Mouse (Mus musculus) MEL (cell line): ENCODE measurements around the gene Pias3. TPM values are rescaled to one million over a fixed set of nuclear protein-coding genes. Genes with fewer than 3 reads are reported as not detected.

ENCODE experiments used
- DNase-seq: peaks from one replicate; pipeline ENCODE4 v3.0.0; 2011; ENCODE audit warnings: low read depth, low spot score
- H3K27ac ChIP-seq: 2 replicates; pipeline ENCODE4 v1.5.1; 2012; ENCODE audit warnings: low read depth, mild to moderate bottlenecking, control low read depth, low read length, moderate library complexity; ENCODE audit not compliant: control insufficient read depth
- H3K27me3 ChIP-seq, 2 experiments: fragments of 150-350 bp in 1 of 2; sonication (generic) in 1 of 2; 2 replicates each; pipeline ENCODE4 v1.6.1; 2012; ENCODE audit warnings: low read length in 2 of 2, mild to moderate bottlenecking in 2 of 2, improper control_type of control experiment in 1 of 2, moderate library complexity in 1 of 2; ENCODE audit not compliant: insufficient read depth in 2 of 2, control insufficient read depth in 1 of 2
- H3K36me3 ChIP-seq, 2 experiments: 2 replicates each; pipeline ENCODE4 v1.6.1; 2012 to 2014; ENCODE audit warnings: low read length in 2 of 2, improper control_type of control experiment in 1 of 2, inconsistent platforms in 1 of 2, mild to moderate bottlenecking in 1 of 2; ENCODE audit not compliant: insufficient read depth in 2 of 2, control insufficient read depth in 1 of 2
- H3K4me1 ChIP-seq, 2 experiments: fragments of 150-350 bp in 1 of 2; sonication (generic) in 1 of 2; 2 replicates each; pipeline ENCODE4 v1.6.1; 2012; ENCODE audit warnings: low read length in 2 of 2, improper control_type of control experiment in 1 of 2, mild to moderate bottlenecking in 1 of 2; ENCODE audit not compliant: insufficient read depth in 2 of 2, control insufficient read depth in 1 of 2
- H3K4me3 ChIP-seq, 2 experiments: fragments of 150-350 bp in 1 of 2; sonication (generic) in 1 of 2; 2 replicates each; pipeline ENCODE4 v1.5.1; 2012; ENCODE audit warnings: low read depth in 2 of 2, low read length in 2 of 2, mild to moderate bottlenecking in 2 of 2, moderate library complexity in 2 of 2, control low read depth in 1 of 2, improper control_type of control experiment in 1 of 2; ENCODE audit not compliant: control insufficient read depth in 1 of 2, insufficient read depth in 1 of 2
- H3K79me2 ChIP-seq: 2 replicates; pipeline ENCODE4 v1.6.1; 2012; ENCODE audit warnings: mild to moderate bottlenecking, low read length, moderate library complexity; ENCODE audit not compliant: control insufficient read depth, poor library complexity, insufficient read depth
- H3K9ac ChIP-seq: 2 replicates; pipeline ENCODE4 v1.6.1; 2012; ENCODE audit warnings: low read depth, mild to moderate bottlenecking, control low read depth, low read length, moderate library complexity; ENCODE audit not compliant: control insufficient read depth, poor library complexity, severe bottlenecking
- H3K9me3 ChIP-seq: fragments of 150-350 bp; sonication (generic); replicated peaks from 2 replicates; pipeline ENCODE4 v1.6.1; 2012; ENCODE audit warnings: mild to moderate bottlenecking, low read length, improper control_type of control experiment, moderate library complexity; ENCODE audit not compliant: insufficient read depth
- CTCF ChIP-seq, 3 experiments: IDR thresholded peaks in 2 of 3; conservative IDR thresholded peaks in 1 of 3; 2 replicates each; pipeline ENCODE4 v1.5.1; 2011 to 2012; ENCODE audit warnings: low read length in 3 of 3, low read depth in 2 of 3, mild to moderate bottlenecking in 2 of 3, improper control_type of control experiment in 1 of 3, inconsistent platforms in 1 of 3, mixed read lengths in 1 of 3, moderate library complexity in 1 of 3; ENCODE audit not compliant: control insufficient read depth in 1 of 3, insufficient read depth in 1 of 3, poor library complexity in 1 of 3, severe bottlenecking in 1 of 3
- EP300 ChIP-seq, 2 experiments: IDR thresholded peaks; 2 replicates each; pipeline ENCODE4 v1.6.1; 2011; ENCODE audit warnings: improper control_type of control experiment in 2 of 2, low read length in 2 of 2, low read depth in 1 of 2, mild to moderate bottlenecking in 1 of 2
- ETS1 ChIP-seq: IDR thresholded peaks from 2 replicates; pipeline ENCODE4 v1.6.1; 2012; ENCODE audit warnings: low read depth, mild to moderate bottlenecking, inconsistent platforms, low read length, improper control_type of control experiment, moderate library complexity
- KAT2A ChIP-seq: conservative IDR thresholded peaks from 2 replicates; pipeline ENCODE4 v1.6.1; 2012; ENCODE audit warnings: low read depth, low read length, improper control_type of control experiment, inconsistent platforms
- MAFK ChIP-seq: IDR thresholded peaks from 2 replicates; pipeline ENCODE4 v1.6.1; 2011; ENCODE audit warnings: low read depth, mild to moderate bottlenecking, low read length, improper control_type of control experiment, borderline replicate concordance
- NELFE ChIP-seq: IDR thresholded peaks from 2 replicates; pipeline ENCODE4 v1.6.1; 2011; ENCODE audit warnings: low read depth, low read length, improper control_type of control experiment
- POLR2AphosphoS5 ChIP-seq: IDR thresholded peaks from 2 replicates; pipeline ENCODE4 v1.6.1; 2012; ENCODE audit warnings: low read depth, borderline replicate concordance, mild to moderate bottlenecking, inconsistent platforms, low read length, moderate library complexity, mixed read lengths
- RAD21 ChIP-seq: IDR thresholded peaks from 2 replicates; pipeline ENCODE4 v1.6.1; 2011; ENCODE audit warnings: mild to moderate bottlenecking, low read depth, low read length, improper control_type of control experiment
- SMC3 ChIP-seq: IDR thresholded peaks from 2 replicates; pipeline ENCODE4 v1.6.1; 2011; ENCODE audit warnings: low read depth, low read length, improper control_type of control experiment
- USF1 ChIP-seq: IDR thresholded peaks from 2 replicates; pipeline ENCODE4 v1.6.1; 2014; ENCODE audit warnings: low read depth, mild to moderate bottlenecking, inconsistent platforms, low read length, improper control_type of control experiment, moderate library complexity
- ZC3H11A ChIP-seq: IDR thresholded peaks from 2 replicates; pipeline ENCODE4 v1.6.1; 2012; ENCODE audit warnings: low read depth, mild to moderate bottlenecking, inconsistent platforms, low read length, improper control_type of control experiment
- polyA plus RNA-seq, 2 experiments: library from polyadenylated mRNA; stranded (reverse) in 1 of 2; unstranded in 1 of 2; fragments of >175 nt in 1 of 2; fragments of >200 nt in 1 of 2; gene quantifications; 2 replicates each; pipeline versions ENCODE4 v1.2.1 to v1.2.4; 2012; ENCODE audit warnings: low replicate concordance in 2 of 2, low read depth in 1 of 2; ENCODE audit not compliant: insufficient read length in 2 of 2, insufficient read depth in 1 of 2, missing spikeins in 1 of 2
- total RNA-seq: library from RNA; depleted of rRNA; stranded (reverse); fragments of 300-350 nt; gene quantifications from 2 replicates; pipeline ENCODE4 v1.2.3, GENCODE M21; 2012

Pias3 gene
- total and polyA plus RNA-seq, 3 experiments, result 5.9 to 26.8 TPM; not detected in 1

- no peak for TF ChIP-seq KAT2A
- no peak for TF ChIP-seq POLR2AphosphoS5
These were observed 865 bp downstream of the Pias3 start (continued) for GRCm38 (mm10) chr3:96696766-96697732.

GRCm38 (mm10) chr3:96698993-96699690, 3.0 kb downstream of the Pias3 start:
- no peak for TF ChIP-seq MAFK
- no peak for TF ChIP-seq USF1
- TF ChIP-seq EP300 (IDR thresholded peaks at IDR 0.05; ENCODE audit: low read depth in 1 of 2, low read length in 2 of 2), result no peak
- TF ChIP-seq ETS1, result no peak
- H3K4me1 ChIP-seq, result peaks cover 5 to 13% of the 10 kb centered on the region in 2 experiments; a peak in 3 of 4 replicates
- no peak overlapping the region for H3K27ac ChIP-seq
- H3K79me2 ChIP-seq, result peaks cover 3% of the 10 kb centered on the region; the same call in 1 of the 2 replicates
- H3K9ac ChIP-seq, result no peak overlapping the region
- no peaks in the 10 kb centered on the region for H3K9me3 ChIP-seq
- no peak overlapping the region for H3K4me3 ChIP-seq
- H3K36me3 ChIP-seq, result peaks cover 0 to 13% of the 10 kb centered on the region in 2 experiments; a peak in 2 of 4 replicates
- no peak for DNase-seq
- H3K27me3 ChIP-seq, result no peaks in the 10 kb centered on the region

GRCm38 (mm10) chr3:96700376-96700775, 4.2 kb downstream of the Pias3 start:
- H3K4me3 ChIP-seq, result no peak overlapping the region
- no peak overlapping the region for H3K27ac ChIP-seq
- H3K9me3 ChIP-seq, result no peaks in the 10 kb centered on the region
- H3K27me3 ChIP-seq, result no peaks in the 10 kb centered on the region
- H3K79me2 ChIP-seq, result peaks cover 3% of the 10 kb centered on the region; the same call in 1 of the 2 replicates
- peaks cover 5 to 10% of the 10 kb centered on the region in 2 experiments; a peak in 3 of 4 replicates for H3K4me1 ChIP-seq
- peak; percentile 88 for DNase-seq
- peaks cover 0 to 8% of the 10 kb centered on the region in 2 experiments; a peak in 2 of 4 replicates for H3K36me3 ChIP-seq
- TF ChIP-seq NELFE (no peak), CTCF (IDR thresholded peaks at IDR 0.05 in 2 of 3, conservative IDR thresholded peaks at IDR 0.05 in 1 of 3; ENCODE audit: control insufficient read depth in 1 of 3, insufficient read depth in 1 of 3, low read depth in 2 of 3, low read length in 3 of 3, poor library complexity in 1 of 3, severe bottlenecking in 1 of 3) (peak; percentile 50 to 96 (median 87)), ZC3H11A (peak; percentile 70), SMC3 (peak; percentile 93), RAD21 (peak; percentile 74)
- H3K9ac ChIP-seq, result no peak overlapping the region
